Mouse (Mus musculus): ENCODE measurements at regions not wholly inside any gene's neighbourhood (a gene's known extent, or its start where the extent isn't known, plus 50 kb on each side); places are given as distances from the start of the nearest gene placed in this dataset.

GRCm38 (mm10) chr6:135591085-135591484, 228.7 kb downstream of the Emp1 start:
- Histone ChIP-seq H3K27me3 (ENCODE audit: control insufficient read depth, insufficient read depth, low read length) (no peaks in the 10 kb centered on the region), H3K36me3 (ENCODE audit: control insufficient read depth, insufficient read depth, low read length) (no peaks in the 10 kb centered on the region), H3K4me1 (ENCODE audit: control insufficient read depth, insufficient read depth, insufficient read length, low read length) (no peaks in the 10 kb centered on the region), H3K4me3 (ENCODE audit: low read depth, low read length) (no peak overlapping the region), H3K27ac (ENCODE audit: insufficient read depth, low read depth, low read length) (no peak overlapping the region)
- TF ChIP-seq CTCF (IDR thresholded peaks at IDR 0.05; ENCODE audit: extremely low read depth, insufficient read length, insufficient replicate concordance, low read depth, low read length): no peak
- no peak for TF ChIP-seq POLR2A (IDR thresholded peaks at IDR 0.05; ENCODE audit: low read depth, low read length)
- 79% methylated on average over 9 of the region's 9 CpGs for WGBS

GRCm38 (mm10) chr6:135596358-135596757, 234.0 kb downstream of the Emp1 start:
- Histone ChIP-seq H3K27me3 (ENCODE audit: control insufficient read depth, insufficient read depth, low read length) (no peaks in the 10 kb centered on the region), H3K4me3 (ENCODE audit: low read depth, low read length) (no peak overlapping the region), H3K36me3 (ENCODE audit: control insufficient read depth, insufficient read depth, low read length) (no peaks in the 10 kb centered on the region), H3K27ac (ENCODE audit: insufficient read depth, low read depth, low read length) (no peak overlapping the region), H3K4me1 (ENCODE audit: control insufficient read depth, insufficient read depth, insufficient read length, low read length) (no peaks in the 10 kb centered on the region)
- TF ChIP-seq POLR2A (IDR thresholded peaks at IDR 0.05; ENCODE audit: low read depth, low read length) (no peak), CTCF (IDR thresholded peaks at IDR 0.05; ENCODE audit: extremely low read depth, insufficient read length, insufficient replicate concordance, low read depth, low read length) (no peak)
- 85% methylated on average over 4 of the region's 4 CpGs for WGBS

GRCm38 (mm10) chr6:135610504-135611096, 248.3 kb downstream of the Emp1 start:
- 79% methylated on average over 3 of the region's 3 CpGs for WGBS
- TF ChIP-seq POLR2A (IDR thresholded peaks at IDR 0.05; ENCODE audit: low read depth, low read length): no peak
- Histone ChIP-seq H3K4me1 (ENCODE audit: control insufficient read depth, insufficient read depth, insufficient read length, low read length) (no peaks in the 10 kb centered on the region), H3K27ac (ENCODE audit: insufficient read depth, low read depth, low read length) (no peak overlapping the region), H3K27me3 (ENCODE audit: control insufficient read depth, insufficient read depth, low read length) (no peaks in the 10 kb centered on the region), H3K4me3 (ENCODE audit: low read depth, low read length) (no peak overlapping the region), H3K36me3 (ENCODE audit: control insufficient read depth, insufficient read depth, low read length) (no peaks in the 10 kb centered on the region)

- Histone ChIP-seq H3K4me1 (ENCODE audit: control insufficient read depth, insufficient read depth, insufficient read length, low read length) (no peaks in the 10 kb centered on the region), H3K27ac (ENCODE audit: insufficient read depth, low read depth, low read length) (no peak overlapping the region), H3K36me3 (ENCODE audit: control insufficient read depth, insufficient read depth, low read length) (no peaks in the 10 kb centered on the region), H3K27me3 (ENCODE audit: control insufficient read depth, insufficient read depth, low read length) (no peaks in the 10 kb centered on the region), H3K4me3 (ENCODE audit: low read depth, low read length) (no peak overlapping the region)
- WGBS: 68% methylated on average over 4 of the region's 4 CpGs
- TF ChIP-seq CTCF (IDR thresholded peaks at IDR 0.05; ENCODE audit: extremely low read depth, insufficient read length, insufficient replicate concordance, low read depth, low read length) (no peak), POLR2A (IDR thresholded peaks at IDR 0.05; ENCODE audit: low read depth, low read length) (no peak)
These were observed 265.6 kb downstream of the Emp1 start for GRCm38 (mm10) chr6:135627928-135628327.

GRCm38 (mm10) chr6:135629236-135629635, 266.9 kb downstream of the Emp1 start:
- H3K36me3 ChIP-seq (ENCODE audit: control insufficient read depth, insufficient read depth, low read length): no peaks in the 10 kb centered on the region
- no peaks in the 10 kb centered on the region for H3K27me3 ChIP-seq (ENCODE audit: control insufficient read depth, insufficient read depth, low read length)
- no peak overlapping the region for H3K4me3 ChIP-seq (ENCODE audit: low read depth, low read length)
- H3K27ac ChIP-seq (ENCODE audit: insufficient read depth, low read depth, low read length): no peak overlapping the region
- 74% methylated on average over 3 of the region's 3 CpGs for WGBS
- no peaks in the 10 kb centered on the region for H3K4me1 ChIP-seq (ENCODE audit: control insufficient read depth, insufficient read depth, insufficient read length, low read length)
- TF ChIP-seq CTCF (IDR thresholded peaks at IDR 0.05; ENCODE audit: extremely low read depth, insufficient read length, insufficient replicate concordance, low read depth, low read length): no peak
- TF ChIP-seq POLR2A (IDR thresholded peaks at IDR 0.05; ENCODE audit: low read depth, low read length): no peak

GRCm38 (mm10) chr6:135632671-135633070, 270.3 kb downstream of the Emp1 start:
- no peak for TF ChIP-seq CTCF (IDR thresholded peaks at IDR 0.05; ENCODE audit: extremely low read depth, insufficient read length, insufficient replicate concordance, low read depth, low read length)
- TF ChIP-seq POLR2A (IDR thresholded peaks at IDR 0.05; ENCODE audit: low read depth, low read length): no peak
- H3K27ac ChIP-seq (ENCODE audit: insufficient read depth, low read depth, low read length): no peak overlapping the region
- H3K27me3 ChIP-seq (ENCODE audit: control insufficient read depth, insufficient read depth, low read length): no peaks in the 10 kb centered on the region
- H3K36me3 ChIP-seq (ENCODE audit: control insufficient read depth, insufficient read depth, low read length): no peaks in the 10 kb centered on the region
- WGBS: 75% methylated on average over 5 of the region's 5 CpGs
- no peak overlapping the region for H3K4me3 ChIP-seq (ENCODE audit: low read depth, low read length)
- no peaks in the 10 kb centered on the region for H3K4me1 ChIP-seq (ENCODE audit: control insufficient read depth, insufficient read depth, insufficient read length, low read length)

GRCm38 (mm10) chr6:135636648-135637047, 274.3 kb downstream of the Emp1 start:
- no peaks in the 10 kb centered on the region for H3K27me3 ChIP-seq (ENCODE audit: control insufficient read depth, insufficient read depth, low read length)
- WGBS: 78% methylated on average over 8 of the region's 8 CpGs
- H3K36me3 ChIP-seq (ENCODE audit: control insufficient read depth, insufficient read depth, low read length): no peaks in the 10 kb centered on the region
- no peak overlapping the region for H3K4me3 ChIP-seq (ENCODE audit: low read depth, low read length)
- H3K4me1 ChIP-seq (ENCODE audit: control insufficient read depth, insufficient read depth, insufficient read length, low read length): no peaks in the 10 kb centered on the region
- no peak for TF ChIP-seq POLR2A (IDR thresholded peaks at IDR 0.05; ENCODE audit: low read depth, low read length)
- TF ChIP-seq CTCF (IDR thresholded peaks at IDR 0.05; ENCODE audit: extremely low read depth, insufficient read length, insufficient replicate concordance, low read depth, low read length): no peak
- H3K27ac ChIP-seq (ENCODE audit: insufficient read depth, low read depth, low read length): no peak overlapping the region

Measured in small intestine, adult 2 months (tissue).